Mouse (Mus musculus): ENCODE data around the gene Mcpt1.
A peak's percentile ranks its signal among the peaks of the same experiment; 100 is the strongest.
"Not testable (repeated sequence)": the region's sequence is repeated elsewhere in the genome, so short reads cannot be mapped to it uniquely, and the experiment has no call there.

Mcpt1 gene

GRCm38 (mm10) chr14:56017671-56018070 lies at the start of gene Mcpt1:
Mcpt1 (plus strand) TSS chr14:56017971.
- not testable (repeated sequence) for DNase-seq (ENCODE audit: low spot score in 2 of 2)

- DNase-seq (ENCODE audit: low spot score in 2 of 2), result not testable (repeated sequence)
Observed at GRCm38 (mm10) chr14:55987464-55987863, 30.3 kb upstream of the Mcpt1 start.

GRCm38 (mm10) chr14:56013147-56013546 lies 4.6 kb upstream of the Mcpt1 start:
- no peak for DNase-seq (ENCODE audit: low spot score in 2 of 2)

GRCm38 (mm10) chr14:56013924-56014323 lies 3.8 kb upstream of the Mcpt1 start:
- DNase-seq (ENCODE audit: low spot score in 2 of 2), result no peak

GRCm38 (mm10) chr14:56019446-56019845 lies 1.7 kb downstream of the Mcpt1 start:
- no peak for DNase-seq (ENCODE audit: low spot score in 2 of 2)

GRCm38 (mm10) chr14:56021305-56021704 lies 3.5 kb downstream of the Mcpt1 start:
- peak in 1 of 2 experiments; percentile 47 for DNase-seq (ENCODE audit: low spot score in 2 of 2)

GRCm38 (mm10) chr14:56030395-56030794 lies 12.6 kb downstream of the Mcpt1 start, which contains the start of gene Mcpt9:
Mcpt9 (minus strand) TSS chr14:56030495.
- not testable (repeated sequence) for DNase-seq (ENCODE audit: low spot score in 2 of 2)

- DNase-seq (ENCODE audit: low spot score in 2 of 2), result no peak
Observed at GRCm38 (mm10) chr14:56034433-56034832, 16.7 kb downstream of the Mcpt1 start.

- peak in 1 of 2 experiments; percentile 34 for DNase-seq (ENCODE audit: low spot score in 2 of 2)
Observed at GRCm38 (mm10) chr14:56041792-56042191, 24.0 kb downstream of the Mcpt1 start, which contains the start of gene Mcpt2. Mcpt2 (plus strand) TSS chr14:56042041.

GRCm38 (mm10) chr14:56055408-56055807 lies 37.6 kb downstream of the Mcpt1 start:
- DNase-seq (ENCODE audit: low spot score in 2 of 2), result no peak

- DNase-seq (ENCODE audit: low spot score in 2 of 2), result no peak
Observed at GRCm38 (mm10) chr14:56057722-56058121, 40.0 kb downstream of the Mcpt1 start.

- DNase-seq (ENCODE audit: low spot score in 2 of 2), result not testable (repeated sequence)
Observed at GRCm38 (mm10) chr14:56062213-56062612, 44.4 kb downstream of the Mcpt1 start, which contains the start of gene Mcpt4. Mcpt4 (minus strand) TSS chr14:56062313.

All from spleen, postnatal 4 days (tissue).